Mouse (Mus musculus): ENCODE measurements around the gene Apip. TPM values are rescaled to one million over a fixed set of nuclear protein-coding genes. Genes with fewer than 3 reads are reported as not detected.

Apip gene
- total RNA-seq, 1 experiment from 2014 or later, result 27.4 TPM

GRCm38 (mm10) chr2:103088099-103088498 lies 14.6 kb downstream of the Apip start:
- no peak for ATAC-seq (replicated peaks; ENCODE audit: low read depth, poor library complexity, severe bottlenecking)

DNA sequence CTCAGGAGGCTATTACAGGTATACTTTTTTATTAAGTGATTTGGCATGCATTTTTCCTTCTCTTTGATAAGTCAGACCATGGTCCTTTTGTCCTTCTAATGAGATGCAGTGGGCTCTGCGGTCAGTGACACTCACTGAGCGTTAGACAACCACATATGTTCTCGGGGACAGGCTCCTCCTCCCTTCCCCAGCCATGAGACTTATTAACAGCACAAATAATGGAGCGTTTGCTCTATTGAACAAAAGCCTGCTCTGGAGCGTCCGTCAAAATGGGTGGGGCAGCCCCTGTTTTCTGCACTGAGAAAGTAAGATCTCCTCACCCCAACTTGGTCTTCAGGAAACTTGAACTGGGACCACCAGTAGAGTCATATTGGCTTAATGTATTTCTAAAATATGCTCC lies 16.0 kb downstream of the Apip start:
- ATAC-seq (replicated peaks; ENCODE audit: low read depth, poor library complexity, severe bottlenecking), result no peak

DNA sequence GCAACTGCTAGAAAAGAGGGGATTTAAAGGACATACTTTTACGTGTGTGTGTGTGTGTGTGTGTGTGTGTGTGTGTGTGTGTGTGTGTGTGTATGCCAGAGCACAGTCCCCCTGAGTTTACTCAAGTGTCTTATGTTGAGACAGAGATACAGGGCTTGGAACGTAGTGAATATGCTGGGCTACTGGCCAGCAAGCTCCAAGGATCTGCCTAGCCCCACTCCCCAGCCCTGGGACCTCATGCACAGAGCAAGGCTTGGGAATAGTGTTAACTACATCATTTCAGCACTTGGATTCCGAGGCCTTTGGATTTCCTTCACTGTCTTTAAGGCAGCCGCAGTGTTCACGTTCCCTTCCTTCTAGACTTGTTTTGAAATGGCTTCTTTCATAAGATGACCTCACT lies 29.1 kb downstream of the Apip start:
- ATAC-seq (replicated peaks; ENCODE audit: low read depth, poor library complexity, severe bottlenecking), result no peak

DNA sequence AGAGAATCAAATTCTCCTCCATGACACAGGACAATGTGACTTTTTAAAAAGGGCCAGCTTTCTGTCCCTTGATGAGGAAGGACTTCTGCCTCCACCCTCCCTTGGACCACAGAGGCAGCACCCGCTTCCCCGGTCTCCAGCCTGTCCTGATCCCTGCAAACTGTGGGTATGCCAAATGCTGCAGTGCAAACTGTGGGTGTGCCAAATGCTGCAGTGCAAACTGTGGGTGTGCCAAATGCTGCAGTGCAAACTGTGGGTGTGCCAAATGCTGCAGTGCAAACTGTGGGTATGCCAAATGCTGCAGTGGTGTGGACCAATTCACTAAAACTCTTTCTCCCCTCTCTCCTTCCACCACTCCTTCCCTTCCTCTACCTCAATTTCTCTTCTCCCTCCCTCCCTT lies 32.7 kb downstream of the Apip start:
- no peak for ATAC-seq (replicated peaks; ENCODE audit: low read depth, poor library complexity, severe bottlenecking)

GRCm38 (mm10) chr2:103111669-103112068 lies 38.2 kb downstream of the Apip start:
- ATAC-seq (replicated peaks; ENCODE audit: low read depth, poor library complexity, severe bottlenecking), result no peak

GRCm38 (mm10) chr2:103117212-103117611 lies 43.7 kb downstream of the Apip start:
- no peak for ATAC-seq (replicated peaks; ENCODE audit: low read depth, poor library complexity, severe bottlenecking)

GRCm38 (mm10) chr2:103118324-103119196 lies 45.1 kb downstream of the Apip start:
- ATAC-seq (replicated peaks; ENCODE audit: low read depth, poor library complexity, severe bottlenecking), result no peak

GRCm38 (mm10) chr2:103119197-103119854 lies 45.9 kb downstream of the Apip start:
- ATAC-seq (replicated peaks; ENCODE audit: low read depth, poor library complexity, severe bottlenecking), result peak; percentile 83

GRCm38 (mm10) chr2:103129676-103130075 lies 56.2 kb downstream of the Apip start:
- ATAC-seq (replicated peaks; ENCODE audit: low read depth, poor library complexity, severe bottlenecking), result no peak

- peak; percentile 74 for ATAC-seq (replicated peaks; ENCODE audit: low read depth, poor library complexity, severe bottlenecking)
Measured at GRCm38 (mm10) chr2:103131145-103131544, 57.7 kb downstream of the Apip start.

- peak; percentile 47 for ATAC-seq (replicated peaks; ENCODE audit: low read depth, poor library complexity, severe bottlenecking)
Measured at GRCm38 (mm10) chr2:103138529-103139265, 65.2 kb downstream of the Apip start.

Other genes starting within 250 kb of the Apip start
- gene Cd44, start 172.0 kb upstream of the Apip start, total RNA-seq (2017), result 147 and 152 TPM in 2 replicates
- gene Pdhx, start 162 bp upstream of the Apip start, total RNA-seq (2017), result 21.5 and 37.1 TPM in 2 replicates
- not detected in 2 replicates for gene Ehf, start 229.6 kb downstream of the Apip start, total RNA-seq (2017)